13 mouse cellular contexts compared by ENCODE assay signal in genomic region chr17:31450206-31450605, GRCm38 (mm10).
DNase-seq lines count a peak whose midpoint lies in the region; ATAC-seq lines count a peak whose summit lies in the region.
"Had no signal": no experiment of that assay in that cellular context is flagged by ENCODE, and none has a peak within 500 bp of the region (broad histone marks: within the 10 kb centered on the region; RNA-seq: fewer than 3 reads in every experiment).

No protein-coding gene starts in this region.

- WGBS in hindbrain, embryonic 13.5 days = 77% methylated on average over 3 of the region's 3 CpGs
- WGBS in hindbrain, embryonic 10.5 days = 86% methylated on average over 3 of the region's 3 CpGs

- H3K27ac ChIP-seq in hindbrain, embryonic 13.5 days = peak overlapping the region; percentile 87
- no peak overlapping the region for H3K27ac ChIP-seq in hindbrain, embryonic 10.5 days

- no peak overlapping the region for H3K9ac ChIP-seq in hindbrain, embryonic 13.5 days
- H3K9ac ChIP-seq: embryonic facial prominence, embryonic 15.5 days had no signal

- no peaks in the 10 kb centered on the region for H3K27me3 ChIP-seq in hindbrain, embryonic 13.5 days
- no peaks in the 10 kb centered on the region for H3K27me3 ChIP-seq in hindbrain, embryonic 10.5 days (ENCODE audit: insufficient read depth, poor library complexity, severe bottlenecking)
- H3K27me3 ChIP-seq: embryonic facial prominence, embryonic 15.5 days had no signal

- DNase-seq in hindbrain, embryonic 10.5 days (ENCODE audit: low spot score) = no peak
- DNase-seq in right cerebral cortex, postnatal 14 days = peak; percentile 41
- no peak for DNase-seq in right cerebral cortex, postnatal 25 days
- peak; percentile 50 to 58 for DNase-seq in layer of hippocampus, postnatal 14 days (ENCODE audit: low spot score in 2 of 2)
- DNase-seq in heart, adult 8-10 months (ENCODE audit: low spot score) = no peak
- no peak for DNase-seq in ovary, postnatal 14 days (ENCODE audit: low spot score)
- DNase-seq: adrenal gland, postnatal 25 days; cerebellum, adult 9-10 months; kidney, adult 2 months had no signal

- H3K4me3 ChIP-seq in hindbrain, embryonic 13.5 days = no peak overlapping the region
- H3K4me3 ChIP-seq in hindbrain, embryonic 10.5 days = no peak overlapping the region
- H3K4me3 ChIP-seq: embryonic facial prominence, embryonic 15.5 days; myocyte had no signal

- 0 out of 2 replicates have a peak, but pooled peaks have one; percentile 23 for ATAC-seq in hindbrain, embryonic 13.5 days (ENCODE audit: low FRiP score)

- peaks cover 37% of the 10 kb centered on the region for H3K36me3 ChIP-seq in hindbrain, embryonic 13.5 days
- peaks cover 8% of the 10 kb centered on the region for H3K36me3 ChIP-seq in hindbrain, embryonic 10.5 days
- H3K36me3 ChIP-seq: embryonic facial prominence, embryonic 15.5 days had no signal

- H3K9me3 ChIP-seq in hindbrain, embryonic 13.5 days = no peaks in the 10 kb centered on the region
- H3K9me3 ChIP-seq in hindbrain, embryonic 10.5 days = no peaks in the 10 kb centered on the region
- H3K9me3 ChIP-seq: embryonic facial prominence, embryonic 15.5 days had no signal

- peaks cover 18% of the 10 kb centered on the region for H3K4me1 ChIP-seq in hindbrain, embryonic 13.5 days (replicated peaks)
- H3K4me1 ChIP-seq in hindbrain, embryonic 10.5 days (replicated peaks) = peaks cover 25% of the 10 kb centered on the region

- no peak overlapping the region for H3K4me2 ChIP-seq in hindbrain, embryonic 13.5 days
- H3K4me2 ChIP-seq: embryonic facial prominence, embryonic 15.5 days; liver, embryonic 11.5 days had no signal

Comparison
In these comparisons a context has a peak if more than half of its experiments do, and no peak if none do; other contexts are left out.
1. DNase-seq: peak in right cerebral cortex, postnatal 14 days (single experiment) and layer of hippocampus, postnatal 14 days (2 of 2); none in hindbrain, embryonic 10.5 days (single experiment), right cerebral cortex, postnatal 25 days (single experiment), heart, adult 8-10 months (single experiment) and ovary, postnatal 14 days (single experiment).